Mouse (Mus musculus): ENCODE results near the gene B3galt1. TPM values are rescaled to one million over a fixed set of nuclear protein-coding genes. Genes with fewer than 3 reads are reported as not detected.
A peak's percentile ranks its signal among the peaks of the same experiment; 100 is the strongest.

The B3galt1 gene
- 10 to 100 TPM; 92.2 to 94.0 TPM for total RNA-seq (2021)

DNA sequence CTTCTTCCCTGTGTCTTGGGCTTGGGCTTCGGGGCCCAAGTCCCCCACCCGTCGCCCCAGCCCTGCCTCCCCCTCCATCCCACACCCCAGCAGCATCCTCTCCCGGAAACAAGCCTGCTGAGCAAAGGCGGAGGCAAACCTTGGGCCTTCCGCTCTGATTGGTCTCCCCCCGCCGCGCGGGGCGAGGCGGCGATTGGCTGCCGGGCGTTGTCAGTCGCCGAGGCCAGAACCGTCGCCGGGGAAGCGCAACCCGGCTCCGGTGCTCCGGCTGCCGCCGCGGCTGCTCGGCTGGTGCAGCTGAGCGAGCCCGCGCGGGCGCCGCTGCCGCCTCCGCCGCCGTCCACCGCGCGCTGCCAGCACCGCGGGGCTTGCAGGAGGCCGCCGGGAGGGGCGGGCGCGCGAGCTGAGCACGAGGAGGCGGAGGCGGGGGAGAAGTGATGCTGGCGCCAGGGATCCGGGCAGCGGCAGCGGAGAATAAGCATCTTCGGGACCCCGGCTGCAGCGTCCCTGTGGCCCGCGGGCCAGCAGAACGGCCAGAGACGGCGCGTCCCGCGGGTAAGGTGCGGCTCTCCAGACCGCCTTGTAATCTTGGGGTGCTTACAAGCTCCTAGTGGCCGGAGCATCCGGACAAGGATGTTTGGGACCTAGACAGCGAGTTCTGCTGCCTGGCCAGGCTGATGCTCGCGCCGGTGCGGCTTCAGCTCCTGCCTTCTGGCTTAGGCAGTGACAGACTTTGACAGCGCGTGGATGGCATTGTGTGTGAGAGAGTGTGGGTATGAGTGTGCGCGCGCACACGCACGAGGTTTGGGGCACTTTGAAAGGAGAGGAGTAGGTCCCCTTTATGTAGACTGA is at the start of gene B3galt1:
TSS of gene B3galt1 (plus strand) at position 392 of the 852 bp plus-strand sequence.
- intact Hi-C loops (cut with DNase I): loop anchor here (2.0 to 5.0 kb wide), 2 partner anchors 92 to 785 kb away; no protein-coding TSS in a partner anchor
- peak; percentile 91 to 95 for DNase-seq (ENCODE audit: low spot score in 2 of 2)

GRCm38 (mm10) chr2:67516405-67516804 is 49.3 kb upstream of the B3galt1 start:
- peak; percentile 16 to 83 for DNase-seq (ENCODE audit: low spot score in 2 of 2)

GRCm38 (mm10) chr2:67535347-67535746 is 30.3 kb upstream of the B3galt1 start:
- DNase-seq (ENCODE audit: low spot score in 2 of 2): no peak
- intact Hi-C loops (cut with DNase I): no loop called here

More at GRCm38 (mm10) chr2:67516405-67516804, 49.3 kb upstream of the B3galt1 start:
- intact Hi-C loops (cut with DNase I): no loop called here

- no peak for DNase-seq (ENCODE audit: low spot score in 2 of 2)
- intact Hi-C loops (cut with DNase I): no loop called here
Measured at GRCm38 (mm10) chr2:67539426-67539825, 26.2 kb upstream of the B3galt1 start.

DNA sequence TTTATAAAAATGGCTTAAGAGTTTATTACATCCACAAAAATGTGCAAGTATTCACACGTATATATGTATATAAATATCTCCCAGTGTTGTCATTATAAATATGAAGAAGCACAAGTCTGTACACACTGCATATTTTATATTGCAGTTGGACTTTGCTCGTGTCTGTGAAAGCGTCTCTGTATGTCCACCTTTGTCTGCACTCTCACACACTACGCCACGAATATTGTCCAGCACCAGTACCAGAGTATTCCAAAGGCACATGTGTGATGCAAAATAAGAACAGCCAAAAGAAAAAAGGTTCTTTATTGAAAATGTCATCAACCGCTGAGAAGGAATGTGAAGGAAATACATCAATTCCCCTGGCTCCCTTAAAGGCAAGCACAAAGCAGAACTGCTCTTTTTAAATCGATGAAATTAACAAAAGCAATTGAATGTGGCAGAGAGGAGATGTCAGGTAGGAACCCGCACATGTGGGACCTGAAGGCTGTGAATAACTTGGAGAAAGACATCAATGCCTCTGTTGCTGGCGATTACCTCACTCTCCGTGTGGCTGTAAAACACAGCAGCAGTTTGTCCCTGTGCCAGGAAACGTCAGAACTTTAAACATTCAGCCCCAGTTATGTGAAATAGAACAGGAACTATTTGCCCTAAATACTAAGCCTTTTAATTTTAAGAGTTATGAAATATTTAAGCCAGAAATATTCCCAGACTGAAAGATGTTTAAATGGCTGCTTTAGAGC is 23.5 kb upstream of the B3galt1 start:
- intact Hi-C loops (cut with DNase I): loop anchor here (10.0 kb wide), 1 partner anchor 577 kb away; no protein-coding TSS in a partner anchor
- no peak for DNase-seq (ENCODE audit: low spot score in 2 of 2)

GRCm38 (mm10) chr2:67544426-67544825 is 21.2 kb upstream of the B3galt1 start:
- no peak for DNase-seq (ENCODE audit: low spot score in 2 of 2)
- intact Hi-C loops (cut with DNase I): loop anchor here (10.0 kb wide), 1 partner anchor 580 kb away; no protein-coding TSS in a partner anchor

GRCm38 (mm10) chr2:67564851-67565479 is 706 bp upstream of the B3galt1 start:
- intact Hi-C loops (cut with DNase I): loop anchor here (2.0 to 5.0 kb wide), 2 partner anchors 92 to 786 kb away; no protein-coding TSS in a partner anchor
- peak; percentile 66 to 77 for DNase-seq (ENCODE audit: low spot score in 2 of 2)

DNA sequence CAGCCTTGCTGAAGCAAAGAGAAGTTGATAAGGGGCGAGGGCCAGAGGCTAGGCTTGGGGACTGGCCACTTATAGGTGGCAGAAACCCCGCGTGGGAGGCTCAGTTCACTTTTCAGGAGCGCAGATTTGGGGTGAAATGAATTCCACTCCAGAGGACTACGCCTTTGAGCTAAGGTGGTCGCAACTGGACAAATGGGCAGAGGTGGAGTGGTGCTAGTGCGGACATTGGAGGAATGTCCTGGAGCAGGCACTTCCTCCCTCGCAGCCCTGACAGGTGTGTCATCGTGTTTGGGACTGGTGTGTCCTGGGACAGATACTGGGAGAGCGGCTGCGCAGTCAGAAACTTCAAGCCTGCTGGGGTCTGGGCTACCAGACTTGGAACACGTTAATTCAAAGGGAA is 895 bp downstream of the B3galt1 start:
- intact Hi-C loops (cut with DNase I): loop anchor here (5.0 kb wide), 1 partner anchor 91 kb away; no protein-coding TSS in a partner anchor

GRCm38 (mm10) chr2:67567141-67567680 is 1.5 kb downstream of the B3galt1 start:
- peak in 1 of 2 experiments; percentile 18 for DNase-seq (ENCODE audit: low spot score in 2 of 2)
- intact Hi-C loops (cut with DNase I): loop anchor here (5.0 kb wide), 1 partner anchor 90 kb away; no protein-coding TSS in a partner anchor

More for the DNA sequence above, 895 bp downstream of the B3galt1 start:
- peak in 1 of 2 experiments; percentile 7 for DNase-seq (ENCODE audit: low spot score in 2 of 2)

- intact Hi-C loops (cut with DNase I): no loop called here
- DNase-seq (ENCODE audit: low spot score in 2 of 2): peak in 1 of 2 experiments; percentile 23
Measured at GRCm38 (mm10) chr2:67576634-67577033, 11.0 kb downstream of the B3galt1 start.

GRCm38 (mm10) chr2:67583091-67583490 is 17.4 kb downstream of the B3galt1 start:
- intact Hi-C loops (cut with DNase I): no loop called here
- DNase-seq (ENCODE audit: low spot score in 2 of 2): no peak

DNA sequence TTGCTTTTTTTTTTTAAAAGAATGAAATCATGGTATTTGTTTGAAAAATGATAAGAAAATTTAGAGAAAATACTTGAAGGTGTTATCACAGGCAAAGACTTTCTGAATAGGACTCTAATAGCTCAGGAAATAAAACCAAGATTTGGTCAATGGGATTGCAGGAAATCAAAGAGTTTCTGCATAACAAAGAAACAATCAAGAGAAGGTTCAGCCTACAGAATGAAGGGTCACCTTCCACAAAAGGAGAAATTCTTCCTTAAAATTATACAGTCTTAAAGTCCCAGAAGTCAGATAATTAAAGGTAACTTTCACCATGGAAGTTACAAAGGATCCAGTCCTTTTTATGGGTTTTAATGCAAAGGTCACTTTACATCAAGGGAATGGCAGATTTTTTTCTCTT is 24.7 kb downstream of the B3galt1 start:
- no peak for DNase-seq (ENCODE audit: low spot score in 2 of 2)
- intact Hi-C loops (cut with DNase I): no loop called here

DNA sequence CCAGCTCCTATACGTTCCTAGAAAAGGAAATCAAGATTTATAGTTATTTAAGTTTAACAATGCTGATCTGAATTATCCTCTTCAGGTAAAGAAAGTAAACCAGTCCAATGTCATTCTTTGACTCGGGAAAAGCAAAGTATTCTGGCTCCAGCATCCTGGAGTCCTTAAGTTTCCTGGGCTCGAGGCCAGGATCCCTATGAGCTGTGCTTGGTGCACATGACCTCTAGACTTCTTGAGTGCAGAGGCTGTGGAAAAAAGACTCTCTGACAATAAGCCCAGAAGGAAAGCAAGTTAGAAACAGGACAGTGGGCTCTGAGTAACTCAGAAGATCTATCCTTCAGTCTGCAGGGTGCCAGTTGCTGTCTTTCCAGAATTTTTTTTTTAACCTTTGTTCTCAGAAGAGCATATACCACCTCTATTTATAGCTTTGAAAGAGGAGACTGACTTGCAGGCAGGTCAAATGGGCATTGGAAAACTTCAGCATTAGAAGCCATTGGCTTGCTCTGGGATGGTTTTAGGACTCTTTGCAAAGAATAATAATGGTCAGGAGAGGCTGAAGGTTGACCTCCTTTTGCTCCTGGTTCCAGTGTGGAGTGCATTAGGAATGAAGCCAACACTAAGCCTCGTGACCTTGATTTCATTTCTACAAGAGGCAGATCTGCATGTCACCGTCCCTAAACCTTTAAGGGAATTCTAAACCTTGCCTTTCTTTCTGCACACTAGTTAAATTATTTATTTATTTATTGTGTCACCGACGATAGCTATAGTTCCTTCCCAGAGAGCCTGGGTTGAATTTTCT is 26.4 kb downstream of the B3galt1 start:
- intact Hi-C loops (cut with DNase I): no loop called here
- DNase-seq (ENCODE audit: low spot score in 2 of 2): no peak

- intact Hi-C loops (cut with DNase I): no loop called here
- no peak for DNase-seq (ENCODE audit: low spot score in 2 of 2)
Measured at GRCm38 (mm10) chr2:67622902-67623301, 57.2 kb downstream of the B3galt1 start.

GRCm38 (mm10) chr2:67627667-67628066 is 62.0 kb downstream of the B3galt1 start:
- intact Hi-C loops (cut with DNase I): no loop called here
- DNase-seq (ENCODE audit: low spot score in 2 of 2): no peak

DNA sequence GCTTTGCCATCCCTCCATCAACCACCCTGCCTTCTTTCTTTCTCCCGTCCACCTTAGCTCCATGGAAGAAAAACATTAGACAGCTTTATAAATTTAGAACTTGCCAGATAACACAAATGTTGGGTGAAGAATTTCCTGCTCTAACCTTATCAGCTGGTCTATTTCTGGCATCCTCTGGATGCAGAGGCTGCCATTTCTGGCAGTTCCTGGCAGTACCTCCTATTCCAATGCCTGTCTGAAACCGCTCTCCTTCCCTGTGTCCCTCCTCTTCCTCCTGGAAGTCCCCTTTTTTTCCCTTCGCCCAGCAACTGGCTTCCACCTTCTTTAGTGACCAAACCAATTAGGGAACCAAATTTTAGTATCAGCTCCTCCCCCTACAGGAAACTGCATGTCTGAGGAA is 62.6 kb downstream of the B3galt1 start:
- intact Hi-C loops (cut with DNase I): no loop called here
- DNase-seq (ENCODE audit: low spot score in 2 of 2): no peak

DNA sequence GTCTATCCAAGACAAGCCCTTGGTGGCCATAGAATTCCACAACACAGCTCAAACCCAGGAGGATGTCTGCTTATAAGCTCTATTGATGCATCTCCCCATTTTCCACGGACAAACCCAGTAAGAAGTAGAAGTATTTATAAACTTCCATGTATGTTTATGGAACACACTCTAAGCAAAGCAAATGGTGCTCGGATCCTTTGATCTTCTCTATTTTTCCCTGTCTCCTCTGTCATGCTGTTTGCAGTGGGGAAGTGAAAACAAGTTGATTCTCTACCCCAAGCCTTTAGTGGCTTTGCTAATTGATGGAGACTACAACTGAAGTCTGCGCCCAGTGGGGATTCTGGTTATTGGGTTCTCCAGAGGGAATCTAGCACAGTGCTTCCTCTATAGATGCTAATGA is 89.2 kb downstream of the B3galt1 start:
- intact Hi-C loops (cut with DNase I): loop anchor here (5.0 kb wide), 1 partner anchor 88 kb away; the partner anchor contains the start of gene B3galt1
- DNase-seq (ENCODE audit: low spot score in 2 of 2): no peak

GRCm38 (mm10) chr2:67657372-67657771 is 91.7 kb downstream of the B3galt1 start:
- DNase-seq (ENCODE audit: low spot score in 2 of 2): peak in 1 of 2 experiments; percentile 69
- intact Hi-C loops (cut with DNase I): loop anchor here (5.0 kb wide), 1 partner anchor 90 kb away; the partner anchor contains the start of gene B3galt1

Data from left cerebral cortex, postnatal 25 days (tissue).